In genomic region chr12:106310585-106311319, GRCm38 (mm10) we compare ENCODE assay signal across 8 mouse cellular contexts.
DNase-seq lines count a peak whose midpoint lies in the region; ATAC-seq lines count a peak whose summit lies in the region.

No protein-coding gene starts in this region.

- peak; percentile 9 for DNase-seq in kidney, postnatal 14 days
- no peak for DNase-seq in kidney, adult 8-10 months
- DNase-seq in Muller cell, postnatal 12 days (ENCODE audit: inconsistent ontology term): peak; percentile 36
- peak; percentile 14 for DNase-seq in embryo, embryonic 11.5 days (ENCODE audit: low read depth, low spot score)
- DNase-seq in heart, postnatal 4 days: peak; percentile 8
- peak; percentile 88 for DNase-seq in thymus, postnatal 25 days
- DNase-seq in right cerebral cortex, postnatal 10 days (ENCODE audit: low spot score in 2 of 2): no peak

- peak; percentile 29; the same call in 1 of the 2 replicates for ATAC-seq in megakaryocyte progenitor cell, adult 5-6 weeks (replicated peaks; ENCODE audit: poor library complexity)

Comparison
In these comparisons a context has a peak if more than half of its experiments do, and no peak if none do; other contexts are left out.
1. DNase-seq: peak in kidney, postnatal 14 days (single experiment), Muller cell, postnatal 12 days (single experiment), embryo, embryonic 11.5 days (single experiment), heart, postnatal 4 days (single experiment) and thymus, postnatal 25 days (single experiment); none in kidney, adult 8-10 months (0 of 2) and right cerebral cortex, postnatal 10 days (0 of 2).